Mouse (Mus musculus) urinary bladder, postnatal 25 days (tissue): Measurements from ENCODE around the gene Exosc5.

ENCODE experiments used
- DNase-seq: peaks from one replicate; pipeline ENCODE4 v3.0.0; 2022; ENCODE audit warnings: low spot score

The Exosc5 gene

DNA sequence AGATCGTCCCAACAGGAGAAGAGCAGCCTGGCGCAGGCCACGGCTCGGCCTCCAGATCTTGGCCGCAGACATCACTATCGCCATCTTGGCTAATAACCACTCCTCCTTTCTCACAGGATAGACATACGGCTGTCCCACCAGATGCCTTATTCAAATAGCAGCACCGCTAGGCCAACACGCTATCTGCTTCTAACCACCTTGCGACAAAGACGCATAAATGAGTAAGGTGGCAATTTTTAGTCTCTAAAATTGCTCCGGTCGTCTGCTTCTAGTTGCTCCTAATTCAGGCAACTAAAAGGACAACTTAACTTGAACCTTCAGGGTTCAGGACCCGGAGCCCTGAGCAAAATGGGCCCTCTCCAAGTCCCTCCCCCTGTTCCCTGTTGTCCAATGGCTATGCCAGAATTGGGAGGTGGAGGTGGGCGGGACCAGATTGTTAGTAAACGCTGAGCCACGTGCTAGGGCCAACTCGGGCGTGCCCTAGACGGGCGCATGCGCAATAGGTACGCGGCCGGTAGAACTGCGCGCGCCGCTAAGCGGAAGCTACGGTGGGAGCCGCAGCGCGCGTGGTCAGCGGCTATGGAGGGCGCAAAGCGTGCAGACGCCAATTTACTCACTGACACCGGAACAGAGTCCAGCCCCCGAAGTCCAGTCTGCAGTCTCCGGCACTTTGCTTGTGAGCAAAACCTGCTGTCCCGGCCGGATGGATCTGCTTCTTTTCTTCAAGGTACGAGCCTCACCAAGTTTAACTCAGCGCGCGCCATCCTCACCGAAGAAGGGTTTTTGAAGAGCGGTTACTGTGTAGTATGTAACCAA, at the start of gene Exosc5, which contains the start of gene Bckdha:
TSS of gene Exosc5 (plus strand) at position 508 of the 816 bp plus-strand sequence.
TSS of gene Bckdha (minus strand) at position 325 of the 816 bp plus-strand sequence.
- DNase-seq = peak; percentile 97

GRCm38 (mm10) chr7:25610056-25610455, 48.9 kb upstream of the Exosc5 start:
- DNase-seq = no peak

GRCm38 (mm10) chr7:25611501-25611900, 47.5 kb upstream of the Exosc5 start:
- no peak for DNase-seq

- DNase-seq = no peak
Observed at GRCm38 (mm10) chr7:25614086-25614485, 44.9 kb upstream of the Exosc5 start.

DNA sequence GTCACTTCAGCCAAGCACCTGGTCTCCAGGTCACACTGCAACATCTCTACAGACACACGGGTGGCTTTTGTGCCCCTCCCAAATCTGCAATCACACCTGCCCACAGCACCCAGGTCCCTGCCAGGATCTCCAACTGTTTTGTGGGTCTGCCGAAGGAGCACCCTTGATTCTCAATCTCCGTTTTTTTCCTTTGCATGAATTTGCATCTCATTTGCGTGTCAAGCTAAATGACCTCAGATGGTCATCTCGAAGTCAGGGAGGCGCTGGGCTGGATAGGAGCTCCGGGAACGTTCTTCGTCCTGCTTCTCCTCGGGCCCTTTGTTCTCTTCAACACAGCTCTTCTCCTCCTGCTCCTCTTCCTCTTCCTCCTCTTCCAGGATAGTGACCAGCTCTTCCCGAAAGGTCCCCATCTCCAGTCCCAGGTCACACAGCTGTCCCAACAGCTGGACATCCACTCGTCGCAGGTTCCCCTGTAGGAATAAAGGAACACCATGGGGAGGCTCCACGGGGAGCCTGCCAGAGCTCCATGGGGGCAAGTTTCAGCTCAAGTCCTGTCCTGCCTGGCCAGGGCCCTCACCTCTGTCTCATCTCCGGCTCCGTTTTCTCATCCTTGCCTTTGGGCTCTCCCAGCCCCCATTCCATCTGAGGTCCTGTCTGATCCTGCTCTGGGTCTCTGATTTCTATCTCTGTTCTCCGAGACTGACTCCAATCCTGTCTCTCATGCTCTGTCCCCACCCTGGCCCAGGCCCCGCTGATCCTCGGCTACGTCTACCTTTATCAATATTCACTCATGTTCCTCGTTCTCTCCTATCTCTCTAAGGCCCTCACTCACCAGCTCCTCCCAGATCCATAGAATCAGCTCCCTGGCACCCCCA, 43.9 kb upstream of the Exosc5 start:
- no peak for DNase-seq

DNA sequence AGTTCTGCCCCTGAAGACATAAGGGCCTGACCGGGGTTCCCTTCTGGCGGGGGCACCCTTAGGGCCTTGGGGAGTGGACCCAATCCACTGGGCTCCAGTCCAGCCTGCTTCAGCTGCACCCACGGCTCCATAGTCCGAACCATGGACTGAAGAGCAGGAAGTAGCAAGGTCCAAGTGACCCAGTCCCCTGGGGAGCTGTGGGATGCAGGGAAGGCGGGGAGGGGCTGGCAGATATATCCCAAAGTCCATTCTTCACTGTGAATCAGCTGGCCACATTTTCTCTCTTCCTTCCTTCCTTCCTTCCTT, 43.3 kb upstream of the Exosc5 start, which contains the start of gene Erich4:
TSS of gene Erich4 (minus strand) at position 187 of the 306 bp plus-strand sequence.
- DNase-seq = no peak

- no peak for DNase-seq
Observed at GRCm38 (mm10) chr7:25617376-25618160, 41.4 kb upstream of the Exosc5 start.

DNA sequence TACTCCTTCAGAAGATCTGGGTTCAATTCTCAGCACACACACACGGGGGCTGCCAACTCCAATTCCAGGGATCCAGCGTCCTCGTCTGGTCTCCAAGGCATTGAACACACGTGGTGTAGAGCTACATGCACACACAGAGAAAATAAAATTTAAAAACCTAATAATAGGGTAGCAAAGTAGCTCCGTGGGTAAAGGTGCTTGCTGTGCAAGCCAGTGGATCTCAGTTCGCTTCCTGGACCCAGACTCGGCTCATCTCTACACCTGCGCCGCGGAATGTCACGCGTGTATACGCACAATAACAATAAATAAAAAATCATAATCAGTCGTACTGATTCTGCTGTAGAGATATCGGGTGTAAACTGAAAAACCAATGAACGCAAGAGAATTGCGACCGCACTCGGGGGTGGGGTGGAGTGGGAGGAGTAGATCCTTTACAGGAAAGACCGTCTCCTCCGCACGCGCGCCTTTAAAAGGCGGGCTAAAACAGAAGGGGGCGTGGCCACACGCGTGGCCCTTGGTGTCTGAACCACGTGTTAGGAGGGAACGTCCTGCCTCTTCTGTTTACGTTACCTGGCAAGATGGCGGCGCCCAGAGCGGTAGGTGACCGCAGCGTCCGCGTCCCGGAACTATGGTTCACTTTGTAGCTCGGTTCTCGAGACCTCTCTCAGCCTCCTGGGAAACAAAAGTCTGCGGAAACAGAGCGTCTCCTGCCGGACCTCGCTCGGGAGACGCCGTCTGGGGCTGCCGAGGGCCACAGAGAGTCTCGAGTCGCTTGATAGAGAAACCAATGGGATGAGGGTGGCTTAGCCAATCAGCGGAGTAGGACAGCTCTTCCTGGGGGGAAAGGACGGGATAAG, 39.9 kb upstream of the Exosc5 start, which contains the start of gene Dmac2:
TSS of gene Dmac2 (plus strand) at position 550 of the 857 bp plus-strand sequence.
- DNase-seq = peak; percentile 89

DNA sequence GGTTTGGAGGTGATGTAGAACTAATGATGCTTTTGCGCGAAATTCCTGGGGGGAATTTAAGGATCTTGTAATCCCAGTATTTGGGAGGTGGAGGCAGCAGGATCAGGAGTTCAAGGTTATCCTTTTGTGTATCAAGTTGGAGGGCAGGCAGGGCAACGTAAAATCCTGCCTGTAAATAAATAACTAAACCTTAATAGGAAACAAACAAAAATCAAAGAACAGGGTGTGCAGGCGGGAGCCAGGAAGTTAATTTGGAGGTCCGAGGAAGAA, 39.3 kb upstream of the Exosc5 start:
- DNase-seq = no peak

DNA sequence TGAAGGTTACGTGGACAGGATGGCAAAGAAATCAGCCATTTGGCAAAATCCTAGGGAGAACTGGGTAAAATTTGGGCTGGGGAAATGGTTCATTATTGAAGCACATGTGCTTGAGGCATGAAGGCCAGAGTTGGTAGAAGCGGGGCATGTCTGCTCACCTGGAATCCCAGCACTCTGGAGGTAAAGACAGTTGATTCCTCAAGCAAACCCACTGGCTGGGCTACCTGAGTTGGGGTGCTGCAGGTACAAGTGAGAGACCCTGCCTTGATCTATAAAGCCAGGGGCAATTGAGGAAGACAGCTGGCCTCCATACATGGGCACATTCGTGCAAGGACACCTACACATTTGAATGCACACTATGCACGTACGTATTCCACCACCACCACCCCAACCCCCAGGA, 38.9 kb upstream of the Exosc5 start:
- no peak for DNase-seq

- DNase-seq = no peak
Observed at GRCm38 (mm10) chr7:25620751-25621150, 38.2 kb upstream of the Exosc5 start.

DNA sequence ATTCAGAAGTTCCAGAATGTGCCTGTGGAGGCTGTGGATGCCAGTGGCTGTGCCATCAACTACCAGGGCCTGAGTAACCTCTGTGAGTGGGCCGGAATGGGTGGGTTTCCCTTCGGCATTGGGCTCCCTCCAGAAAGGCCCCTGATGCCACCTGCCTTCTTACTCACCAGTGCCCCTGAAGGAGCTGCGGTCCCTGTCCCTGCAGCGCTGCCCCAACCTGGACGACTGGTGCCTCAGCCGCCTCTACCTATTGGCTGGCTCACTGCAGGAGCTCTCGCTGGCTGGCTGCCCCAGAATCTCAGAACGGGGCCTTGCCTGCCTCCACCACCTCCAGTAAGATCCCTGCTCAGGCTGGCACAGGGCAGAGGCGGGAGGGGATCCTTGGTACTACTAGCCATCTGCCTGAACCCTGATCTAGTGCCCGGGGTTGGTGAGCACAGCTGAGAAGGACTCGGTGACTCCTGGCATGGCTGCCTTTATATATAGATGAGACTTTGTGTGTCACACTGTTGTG, 35.0 kb upstream of the Exosc5 start:
- no peak for DNase-seq

GRCm38 (mm10) chr7:25624851-25625250, 34.1 kb upstream of the Exosc5 start:
- no peak for DNase-seq

- no peak for DNase-seq
Observed at GRCm38 (mm10) chr7:25625594-25626250, 33.2 kb upstream of the Exosc5 start.

GRCm38 (mm10) chr7:25626509-25627430, 32.2 kb upstream of the Exosc5 start, which contains the start of gene B3gnt8:
Gene B3gnt8 (plus strand): TSS chr7:25626654.
- no peak for DNase-seq

DNA sequence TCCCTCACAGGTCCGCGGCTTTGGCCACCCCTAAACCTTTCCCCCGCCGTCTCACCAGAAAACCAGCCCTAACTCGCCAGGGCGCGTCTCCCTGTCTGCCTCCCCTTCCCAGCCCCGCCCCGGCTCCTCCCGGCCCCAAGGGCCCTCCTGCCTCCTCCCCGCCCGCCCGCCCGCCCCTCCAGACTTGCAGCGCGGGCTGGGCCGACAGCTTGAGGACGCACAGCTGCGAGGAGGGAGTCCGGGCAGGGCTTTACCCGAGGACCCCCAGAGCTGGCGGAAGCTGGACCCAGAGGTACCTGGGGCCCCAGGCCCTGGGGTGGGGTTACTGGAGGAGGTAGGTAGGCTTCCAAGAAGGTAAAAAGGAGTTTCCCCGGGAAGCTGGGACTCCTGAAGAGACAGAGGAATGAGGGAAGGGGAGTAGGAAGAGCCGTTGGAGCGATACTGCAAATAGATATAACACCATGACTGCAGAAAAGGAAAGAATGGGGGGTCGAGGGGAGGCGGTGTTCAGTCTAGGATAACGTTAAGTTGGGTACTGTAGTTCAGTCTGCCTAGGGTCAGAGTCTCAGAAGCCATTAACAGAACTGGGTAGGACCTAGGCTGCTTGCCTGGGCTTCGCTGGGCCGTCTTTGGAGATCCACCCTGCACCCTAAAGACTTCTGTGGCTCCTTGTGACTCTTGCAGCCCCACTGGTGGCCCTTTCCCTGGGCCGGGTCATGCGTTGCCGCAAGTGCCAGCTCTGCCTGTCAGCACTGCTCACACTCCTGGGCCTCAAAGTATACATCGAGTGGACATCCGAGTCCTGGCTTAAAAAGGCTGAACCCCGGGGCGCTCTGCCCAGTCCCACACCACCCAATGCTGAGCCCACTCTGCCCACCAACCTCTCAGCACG, 31.3 kb upstream of the Exosc5 start:
- DNase-seq = peak; percentile 72

- no peak for DNase-seq
Observed at GRCm38 (mm10) chr7:25628323-25628620, 30.7 kb upstream of the Exosc5 start.

GRCm38 (mm10) chr7:25632679-25633078, 26.3 kb upstream of the Exosc5 start:
- no peak for DNase-seq

GRCm38 (mm10) chr7:25636373-25636772, 22.6 kb upstream of the Exosc5 start:
- DNase-seq = no peak
